Mouse (Mus musculus) neural tube, embryonic 13.5 days (tissue): ENCODE results near the gene Sdk1. TPM values are rescaled to one million over a fixed set of nuclear protein-coding genes. Genes with fewer than 3 reads are reported as not detected.

Experiments
- ATAC-seq: fragments of 200-750 bp; cut with Nextera tagmentation; 2 replicates; pipeline ENCODE4 v1.8.0; 2017; ENCODE audit warnings: low read depth, mild to moderate bottlenecking, moderate TSS enrichment, moderate library complexity
- H3K27ac ChIP-seq: fragments of 300-500 bp; sonication (generic); replicated peaks from 2 replicates; pipeline ENCODE4 v1.5.1; 2015; ENCODE audit warnings: moderate library complexity, mild to moderate bottlenecking, inconsistent platforms
- H3K27me3 ChIP-seq: fragments of 300-500 bp; sonication (generic); 2 replicates; pipeline ENCODE4 v1.6.1; 2015; ENCODE audit warnings: mild to moderate bottlenecking, inconsistent platforms
- H3K36me3 ChIP-seq: fragments of 300-500 bp; sonication (generic); 2 replicates; pipeline ENCODE4 v1.6.1; 2015; ENCODE audit warnings: mild to moderate bottlenecking, inconsistent platforms
- H3K4me1 ChIP-seq: fragments of 300-500 bp; sonication (generic); replicated peaks from 2 replicates; pipeline ENCODE4 v1.6.1; 2015; ENCODE audit warnings: inconsistent platforms
- H3K4me2 ChIP-seq: fragments of 300-500 bp; sonication (generic); 2 replicates; pipeline ENCODE4 v1.6.1; 2015; ENCODE audit warnings: inconsistent platforms, mild to moderate bottlenecking, moderate library complexity
- H3K4me3 ChIP-seq: fragments of 300-500 bp; sonication (generic); 2 replicates; pipeline ENCODE4 v1.5.1; 2015; ENCODE audit warnings: mild to moderate bottlenecking, inconsistent platforms
- H3K9ac ChIP-seq: fragments of 300-500 bp; sonication (generic); 2 replicates; pipeline ENCODE4 v1.6.1; 2015; ENCODE audit warnings: moderate library complexity, mild to moderate bottlenecking, inconsistent platforms
- H3K9me3 ChIP-seq: fragments of 300-500 bp; sonication (generic); 2 replicates; pipeline ENCODE4 v1.6.1; 2016; ENCODE audit warnings: inconsistent platforms
- WGBS: fragments of 180-500 bp; shearing (Covaris S2); methylation state at CpG from one replicate; pipeline ENCODE4 v1.1.7; 2015; 5-methylcytosine and 5-hydroxymethylcytosine counted together
- polyA plus RNA-seq: library from polyadenylated mRNA; unstranded; fragments of >200 nt; fragmentation: Nextera tagmentation; extraction: Ambion mirVana; gene quantifications from 2 replicates; pipeline ENCODE4 v1.2.1, GENCODE M21; 2015

Gene Sdk1
- 3.8 and 4.3 TPM in 2 replicates for polyA plus RNA-seq

DNA sequence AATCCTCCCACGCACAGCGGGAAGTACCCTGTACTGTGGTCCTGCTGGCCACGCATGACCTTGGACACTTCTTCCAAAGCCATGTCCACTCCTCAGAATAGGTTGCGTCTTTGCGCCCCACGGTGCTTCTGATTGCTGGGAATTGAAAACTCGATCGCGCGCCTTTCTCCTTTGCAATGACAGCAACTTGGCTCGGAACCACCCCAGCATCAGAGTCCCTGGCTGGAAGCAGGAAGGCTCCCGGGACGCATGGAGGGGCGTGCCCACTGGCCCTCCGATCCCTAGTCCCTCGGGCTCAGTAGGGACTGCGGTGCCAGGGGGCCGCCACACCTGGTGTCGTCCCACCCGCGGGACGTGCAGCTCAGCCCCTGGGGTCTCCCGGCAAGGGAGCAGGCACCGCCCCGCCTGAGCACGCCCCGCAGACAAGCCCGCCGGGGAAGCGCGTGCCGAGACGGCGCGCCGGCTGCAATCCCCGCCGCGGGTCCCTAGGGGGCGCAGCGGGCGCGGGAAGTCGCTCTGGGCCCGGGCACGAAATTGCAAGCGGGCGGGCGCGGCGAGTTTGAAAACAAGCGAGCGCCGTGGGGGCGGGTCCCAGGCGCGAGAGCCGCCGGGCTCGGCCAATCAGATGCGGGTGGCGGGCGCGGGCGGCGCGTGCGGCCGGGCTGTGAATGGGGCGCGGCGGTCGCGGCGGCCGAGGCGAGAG, at the start of gene Sdk1:
Gene Sdk1 (plus strand): TSS at position 650 of the 703 bp plus-strand sequence.
- under 1% methylated on average over 70 of the region's 77 CpGs for WGBS
- peak within 1 kb of the TSS; percentile 79 for H3K27ac ChIP-seq
- peak within 1 kb of the TSS; percentile 94 for H3K4me2 ChIP-seq

DNA sequence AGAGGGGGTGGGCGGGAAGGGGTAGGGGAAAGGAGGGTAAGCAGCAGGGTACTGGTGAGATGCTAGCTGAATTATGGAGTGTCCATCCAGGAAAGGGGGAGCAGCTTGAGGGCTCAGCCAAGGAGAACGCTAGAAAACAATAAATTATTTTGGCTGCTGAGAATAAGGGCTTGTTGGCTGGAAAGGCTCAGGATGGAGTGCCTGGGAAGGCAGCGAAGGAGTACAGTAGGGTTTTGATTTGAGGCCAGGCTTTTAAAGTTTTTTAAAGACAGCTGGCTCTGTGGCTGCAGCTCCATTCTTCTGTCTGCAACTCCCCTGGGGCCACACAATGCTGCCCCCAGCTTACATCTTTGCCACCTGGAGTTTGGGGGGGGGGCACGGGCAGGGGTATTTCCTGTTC, 44.0 kb upstream of the Sdk1 start:
- H3K4me2 ChIP-seq, result peak overlapping the region; percentile 28; the same call in 1 of the 2 replicates
- ATAC-seq, result peak; percentile 59
- H3K27ac ChIP-seq, result peak overlapping the region; percentile 42; the same call in 1 of the 2 replicates
- no peaks in the 10 kb centered on the region for H3K27me3 ChIP-seq
- no peak overlapping the region for H3K9ac ChIP-seq
- H3K36me3 ChIP-seq, result no peaks in the 10 kb centered on the region
- no peaks in the 10 kb centered on the region for H3K9me3 ChIP-seq
- 30% methylated on average over 4 of the region's 4 CpGs for WGBS
- no peak overlapping the region for H3K4me3 ChIP-seq
- peaks cover 31% of the 10 kb centered on the region for H3K4me1 ChIP-seq

More for the DNA sequence above, at the start of gene Sdk1:
- no peaks in the 10 kb centered on the region for H3K36me3 ChIP-seq
- H3K9me3 ChIP-seq, result no peaks in the 10 kb centered on the region
- H3K9ac ChIP-seq, result peak within 1 kb of the TSS; percentile 89
- H3K4me3 ChIP-seq, result peak within 1 kb of the TSS; percentile 72
- peaks cover 40% of the 10 kb centered on the region for H3K4me1 ChIP-seq
- peaks cover 56% of the 10 kb centered on the region for H3K27me3 ChIP-seq
- ATAC-seq, result peak; percentile 96

- no peak overlapping the region for H3K9ac ChIP-seq
- H3K4me2 ChIP-seq, result no peak overlapping the region
These were observed 38.8 kb upstream of the Sdk1 start for GRCm38 (mm10) chr5:141202276-141203065.

DNA sequence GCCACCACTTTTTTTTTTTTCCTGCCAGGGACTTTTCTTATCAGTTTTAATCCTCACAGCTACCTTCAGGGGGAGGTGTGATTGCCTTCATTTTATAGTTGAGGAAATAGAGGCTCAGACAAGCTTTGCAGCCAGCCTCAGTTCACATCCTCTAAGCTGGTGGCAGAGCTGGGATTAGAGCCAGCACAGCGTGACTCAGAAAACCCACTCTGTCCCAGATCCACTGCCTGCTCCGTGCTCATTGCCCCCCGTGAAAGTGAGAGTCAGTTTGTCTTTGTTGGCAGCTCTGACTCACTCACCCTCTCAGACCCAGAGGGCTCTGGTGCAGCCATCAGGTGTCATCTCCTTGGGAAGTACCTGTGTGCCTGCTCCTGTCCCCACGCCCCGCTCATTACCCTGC, 34.2 kb upstream of the Sdk1 start:
- WGBS, result 67% methylated on average over 5 of the region's 5 CpGs
- H3K9ac ChIP-seq, result no peak overlapping the region
- H3K4me2 ChIP-seq, result no peak overlapping the region
- ATAC-seq, result no peak
- H3K4me1 ChIP-seq, result no peaks in the 10 kb centered on the region; the same call in 1 of the 2 replicates
- no peak overlapping the region; the same call in 1 of the 2 replicates for H3K27ac ChIP-seq
- no peak overlapping the region for H3K4me3 ChIP-seq
- H3K9me3 ChIP-seq, result no peaks in the 10 kb centered on the region
- no peaks in the 10 kb centered on the region for H3K36me3 ChIP-seq
- H3K27me3 ChIP-seq, result no peaks in the 10 kb centered on the region

More at GRCm38 (mm10) chr5:141202276-141203065, 38.8 kb upstream of the Sdk1 start:
- Histone ChIP-seq H3K27ac (no peak overlapping the region), H3K36me3 (no peaks in the 10 kb centered on the region), H3K27me3 (no peaks in the 10 kb centered on the region), H3K4me1 (peaks cover 6% of the 10 kb centered on the region), H3K9me3 (no peaks in the 10 kb centered on the region), H3K4me3 (no peak overlapping the region)
- WGBS, result 75% methylated on average over 11 of the region's 11 CpGs
- ATAC-seq, result no peak

- ATAC-seq, result no peak
- Histone ChIP-seq H3K4me1 (no peaks in the 10 kb centered on the region), H3K9ac (no peak overlapping the region), H3K27me3 (no peaks in the 10 kb centered on the region), H3K27ac (no peak overlapping the region), H3K4me2 (no peak overlapping the region), H3K4me3 (no peak overlapping the region), H3K9me3 (no peaks in the 10 kb centered on the region), H3K36me3 (no peaks in the 10 kb centered on the region)
- WGBS, result 83% methylated on average over 3 of the region's 3 CpGs
These were observed 16.0 kb upstream of the Sdk1 start for GRCm38 (mm10) chr5:141225243-141225642.

DNA sequence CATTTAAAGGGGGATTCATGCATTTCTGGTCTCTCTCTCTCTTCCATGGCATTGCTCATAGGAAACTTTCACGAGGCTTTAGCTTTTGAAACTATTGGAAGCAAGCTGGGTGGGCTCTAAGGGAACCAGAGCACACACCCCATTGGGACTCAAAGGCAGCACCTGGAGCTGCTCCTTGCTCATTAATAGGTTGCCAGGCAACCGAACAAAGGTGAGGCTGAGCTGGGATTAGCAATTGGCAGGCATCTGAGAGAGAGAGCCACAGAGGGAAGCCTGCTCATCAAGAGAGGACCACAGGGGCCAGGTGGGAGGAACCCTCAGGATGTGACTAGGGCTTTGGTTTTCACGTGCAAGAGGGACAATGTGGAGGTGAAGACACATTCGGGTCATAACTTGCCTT, 7.0 kb upstream of the Sdk1 start:
- Histone ChIP-seq H3K9ac (no peak overlapping the region), H3K4me2 (no peak overlapping the region), H3K36me3 (no peaks in the 10 kb centered on the region), H3K27ac (no peak overlapping the region), H3K9me3 (no peaks in the 10 kb centered on the region), H3K4me3 (no peak overlapping the region), H3K27me3 (peaks cover 8% of the 10 kb centered on the region), H3K4me1 (peaks cover 5% of the 10 kb centered on the region; the same call in 1 of the 2 replicates)
- 28% methylated on average over 4 of the region's 4 CpGs for WGBS
- ATAC-seq, result no peak

- Histone ChIP-seq H3K4me3 (no peak overlapping the region), H3K9me3 (no peaks in the 10 kb centered on the region), H3K9ac (no peak overlapping the region), H3K27me3 (peaks cover 45% of the 10 kb centered on the region), H3K36me3 (no peaks in the 10 kb centered on the region), H3K27ac (no peak overlapping the region), H3K4me2 (peak overlapping the region; percentile 94; the same call in 1 of the 2 replicates), H3K4me1 (peaks cover 41% of the 10 kb centered on the region)
- ATAC-seq, result no peak
- 26% methylated on average over 5 of the region's 5 CpGs for WGBS
These were observed 1.9 kb upstream of the Sdk1 start for GRCm38 (mm10) chr5:141239401-141239800.

GRCm38 (mm10) chr5:141240441-141240840, 849 bp upstream of the Sdk1 start:
- Histone ChIP-seq H3K4me3 (peak overlapping the region; percentile 72), H3K4me1 (peaks cover 40% of the 10 kb centered on the region), H3K9me3 (no peaks in the 10 kb centered on the region), H3K27ac (peak overlapping the region; percentile 56; the same call in 1 of the 2 replicates), H3K36me3 (no peaks in the 10 kb centered on the region), H3K4me2 (peak overlapping the region; percentile 94), H3K9ac (peak overlapping the region; percentile 68), H3K27me3 (peaks cover 51% of the 10 kb centered on the region)
- 1% methylated on average over 10 of the region's 10 CpGs for WGBS
- ATAC-seq, result peak; percentile 10; the same call in 1 of the 2 replicates

DNA sequence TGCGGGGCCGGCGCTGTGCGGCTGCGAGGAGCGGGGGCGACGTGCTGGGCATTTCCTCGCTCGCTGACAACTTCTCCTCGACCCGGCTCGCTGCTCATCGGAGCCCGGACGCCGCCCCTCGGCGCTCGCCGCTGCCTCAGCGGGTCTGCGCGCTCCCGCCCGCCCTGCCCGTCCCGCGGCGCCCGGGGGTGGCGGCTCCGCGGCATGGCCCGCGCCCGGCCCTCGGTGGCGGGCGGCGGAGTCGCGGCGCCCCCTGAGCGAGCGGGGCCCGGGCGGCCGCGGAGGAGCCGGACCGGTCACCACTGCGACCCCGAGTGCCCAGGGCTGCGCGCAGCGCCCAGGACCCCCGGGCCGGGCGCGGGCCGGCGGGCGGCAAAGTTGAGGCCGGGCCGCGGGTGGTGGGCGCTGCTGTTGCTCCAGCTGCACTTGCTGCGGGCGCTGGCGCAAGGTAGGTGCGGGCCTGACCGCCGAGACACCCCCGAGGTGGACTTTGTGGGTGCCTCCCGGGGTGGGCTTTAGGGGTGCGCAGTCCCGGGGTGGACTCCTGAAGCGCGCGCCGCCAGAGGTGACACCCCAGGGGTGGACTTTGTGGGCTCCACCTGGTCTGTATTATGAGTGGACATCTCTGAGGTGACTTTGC, 475 bp downstream of the Sdk1 start:
- Histone ChIP-seq H3K4me2 (peak overlapping the region; percentile 94), H3K27me3 (peaks cover 64% of the 10 kb centered on the region), H3K27ac (peak overlapping the region; percentile 79), H3K36me3 (no peaks in the 10 kb centered on the region), H3K9me3 (no peaks in the 10 kb centered on the region), H3K4me3 (peak overlapping the region; percentile 72), H3K9ac (peak overlapping the region; percentile 89), H3K4me1 (peaks cover 40% of the 10 kb centered on the region)
- ATAC-seq, result peak; percentile 60
- under 1% methylated on average over 59 of the region's 82 CpGs for WGBS

GRCm38 (mm10) chr5:141243253-141243965, 2.1 kb downstream of the Sdk1 start:
- Histone ChIP-seq H3K4me1 (peaks cover 40% of the 10 kb centered on the region), H3K4me3 (peak overlapping the region; percentile 72), H3K4me2 (peak overlapping the region; percentile 94), H3K27ac (no peak overlapping the region), H3K36me3 (no peaks in the 10 kb centered on the region), H3K27me3 (peaks cover 63% of the 10 kb centered on the region), H3K9me3 (no peaks in the 10 kb centered on the region), H3K9ac (peak overlapping the region; percentile 89)
- WGBS, result 2% methylated on average over 33 of the region's 33 CpGs
- ATAC-seq, result no peak

- no peaks in the 10 kb centered on the region for H3K9me3 ChIP-seq
- ATAC-seq, result no peak
- no peaks in the 10 kb centered on the region for H3K27me3 ChIP-seq
- H3K4me1 ChIP-seq, result no peaks in the 10 kb centered on the region
- no peak overlapping the region for H3K27ac ChIP-seq
- 93% methylated on average over 1 of the region's 1 CpGs for WGBS
- H3K36me3 ChIP-seq, result no peaks in the 10 kb centered on the region
- no peak overlapping the region for H3K9ac ChIP-seq
- H3K4me3 ChIP-seq, result no peak overlapping the region
- no peak overlapping the region for H3K4me2 ChIP-seq
These were observed 23.0 kb downstream of the Sdk1 start for GRCm38 (mm10) chr5:141264253-141264652.
